Mouse (Mus musculus) 3134 (cell line): ENCODE results near the gene Sergef.
"Not testable (repeated sequence)": the region's sequence is repeated elsewhere in the genome, so short reads cannot be mapped to it uniquely, and the experiment has no call there.

Experiments used
- DNase-seq: peaks from one replicate; pipeline ENCODE4 v3.0.0-alpha.2; 2011; ENCODE audit warnings: low spot score; ENCODE audit not compliant: insufficient read length; ENCODE audit errors: extremely low read depth

Gene Sergef

DNA sequence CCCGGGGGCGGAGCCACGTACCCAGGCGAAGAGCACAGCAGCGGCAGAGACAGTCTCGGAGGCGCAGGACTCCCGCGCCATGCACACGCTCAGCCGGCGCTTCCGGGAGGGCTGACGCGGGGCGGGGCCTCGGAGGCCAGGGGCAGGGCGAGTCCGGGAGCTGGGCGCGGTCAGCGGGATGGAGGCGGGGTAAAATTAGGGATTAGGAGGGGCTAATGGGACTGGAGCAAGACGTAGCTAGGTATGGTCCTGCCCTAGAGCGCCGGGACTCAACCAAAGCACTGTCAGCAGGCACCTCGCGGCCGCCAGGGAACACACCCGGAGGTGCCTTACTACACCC, at the start of gene Sergef:
Gene Sergef, minus strand, starts transcription at position 116 of the 340 bp plus-strand sequence.
- peak; percentile 92 for DNase-seq

DNA sequence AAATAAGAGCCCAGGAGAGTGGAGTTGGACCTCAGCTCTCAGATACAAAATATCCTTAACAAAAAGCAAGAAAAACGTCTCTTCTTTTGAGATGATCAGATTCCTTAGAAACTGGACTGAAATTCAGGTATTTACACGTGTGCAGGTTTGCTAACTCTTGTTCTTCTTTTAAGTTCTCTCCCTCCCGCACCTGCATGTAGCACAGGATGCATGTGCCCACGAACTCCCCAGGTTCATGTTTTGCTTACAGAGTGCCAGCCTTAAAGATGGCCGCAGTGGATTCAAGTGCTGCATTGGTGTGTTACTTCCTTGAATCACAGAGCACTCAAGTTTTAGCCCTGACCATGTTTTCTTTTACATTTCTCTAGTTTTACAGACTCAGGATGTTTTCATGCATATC, 47.2 kb upstream of the Sergef start:
- no peak for DNase-seq

DNA sequence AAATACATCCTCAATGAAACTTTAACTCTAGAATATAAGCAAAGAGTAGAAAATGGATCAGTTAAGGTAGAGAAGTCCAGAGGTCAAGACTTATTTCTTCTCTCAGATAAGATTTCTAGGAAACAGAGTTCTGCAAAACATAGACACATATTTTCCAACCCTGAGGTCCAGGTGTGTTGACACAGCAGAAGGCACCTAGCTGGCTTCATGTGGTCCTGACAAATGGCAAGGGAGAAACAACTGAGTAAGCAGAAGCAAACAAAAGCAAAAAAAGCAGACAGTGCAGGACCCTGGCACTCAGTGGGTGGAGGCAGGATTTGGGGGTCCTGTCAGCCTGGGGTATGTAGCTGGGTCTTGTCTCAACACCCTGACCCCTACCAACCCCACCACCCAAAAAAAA, 41.1 kb upstream of the Sergef start:
- no peak for DNase-seq

DNA sequence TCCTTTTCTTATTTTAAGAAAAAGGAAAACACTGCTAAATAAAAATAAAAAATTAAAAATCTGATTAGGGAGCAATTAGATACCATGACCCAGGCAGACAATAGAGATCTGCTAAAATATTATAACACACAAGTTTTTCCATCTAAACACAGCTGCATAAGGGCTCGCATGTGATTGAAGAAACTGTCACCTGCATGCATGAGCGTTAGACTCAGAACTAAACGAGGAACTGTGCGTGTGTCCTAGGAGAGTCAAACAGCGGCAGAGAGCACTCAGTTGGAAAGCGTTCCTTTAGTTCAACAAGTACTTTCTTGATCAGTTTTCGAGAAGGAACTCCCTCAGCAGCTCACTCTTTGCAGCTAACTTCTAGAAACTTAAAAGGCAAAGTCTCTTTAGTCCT, 39.4 kb upstream of the Sergef start:
- DNase-seq, result not testable (repeated sequence)

DNA sequence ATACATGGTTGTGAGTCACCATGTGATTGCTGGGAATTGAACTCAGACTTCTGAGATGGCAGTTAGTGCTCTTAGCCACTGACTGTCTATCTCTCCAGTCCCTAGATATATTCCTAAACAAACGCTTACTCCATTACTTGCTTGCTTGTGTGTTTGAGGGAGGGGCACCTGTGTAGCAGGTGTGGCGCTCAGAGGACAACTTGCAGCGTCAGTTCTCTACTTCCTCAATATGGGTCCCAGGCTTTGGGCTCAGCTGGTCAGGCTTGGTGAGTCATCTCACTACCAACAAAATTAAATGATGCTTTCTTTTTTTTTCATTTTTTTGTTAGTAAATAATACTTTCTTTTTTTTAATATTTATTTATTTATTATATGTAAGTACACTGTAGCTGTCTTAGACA, 38.8 kb upstream of the Sergef start:
- DNase-seq, result no peak

DNA sequence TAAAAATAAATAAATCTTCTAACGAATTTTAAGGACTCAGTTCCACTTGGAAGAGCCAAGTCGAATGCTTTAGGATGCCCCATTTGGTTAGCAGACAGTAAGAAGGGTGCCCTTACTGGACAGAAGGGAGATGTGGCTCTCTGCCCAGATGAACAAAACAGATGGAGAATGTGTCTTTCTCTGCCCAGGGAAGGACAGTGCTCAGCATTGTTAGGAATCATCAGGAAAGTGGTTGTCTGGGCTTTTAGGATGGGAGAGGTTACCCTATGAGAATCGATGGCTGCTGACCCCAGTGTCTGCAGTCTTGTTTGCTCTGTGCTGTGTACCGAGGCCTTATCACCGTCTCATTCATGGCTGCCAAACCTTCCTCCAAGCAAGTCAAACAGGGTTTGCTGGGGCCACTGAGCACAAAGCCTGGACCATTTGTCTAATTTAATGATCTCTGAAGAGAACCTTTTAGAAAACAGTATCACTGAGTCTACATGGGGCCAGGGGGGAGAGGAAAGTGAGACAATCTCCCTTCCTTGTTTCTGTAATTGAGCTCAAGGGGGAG, 37.3 kb upstream of the Sergef start:
- no peak for DNase-seq

DNA sequence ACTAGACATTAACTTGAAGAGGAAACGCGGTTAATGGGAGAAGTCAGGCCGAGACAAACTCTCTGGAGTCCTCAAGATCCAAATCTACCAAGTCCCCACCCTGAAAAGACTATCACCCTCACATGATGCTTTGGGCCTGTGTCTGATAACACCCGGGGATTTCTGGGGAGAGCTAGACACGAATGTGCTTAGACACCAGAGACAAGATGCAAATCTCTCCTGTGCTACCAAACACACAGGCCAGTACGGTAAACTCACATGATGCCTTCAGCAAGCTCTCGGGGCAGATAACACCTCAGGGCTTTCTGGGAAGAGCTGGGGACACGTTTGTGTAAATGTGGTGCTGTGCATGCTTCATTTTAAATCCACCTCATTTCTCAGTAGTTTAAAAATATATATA, 36.3 kb upstream of the Sergef start:
- no peak for DNase-seq

DNA sequence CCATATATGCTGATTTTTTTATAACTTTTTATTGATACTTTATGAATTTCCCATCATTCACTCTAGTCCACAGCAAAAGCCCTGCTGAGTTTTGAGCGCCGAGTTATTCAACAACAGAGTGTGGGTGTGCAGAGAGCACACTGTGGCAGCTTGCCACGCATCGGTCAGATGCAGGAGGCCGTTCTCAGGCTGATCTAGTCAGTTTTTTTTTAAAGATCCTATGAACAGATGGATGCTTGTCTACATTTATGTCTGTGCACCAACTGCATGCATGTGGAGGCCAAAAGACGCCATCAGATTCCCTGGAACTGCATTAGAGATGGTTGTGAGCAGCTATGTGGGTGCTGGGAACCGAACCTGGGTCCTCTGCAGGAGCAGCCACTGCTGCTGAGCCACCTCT, 35.5 kb upstream of the Sergef start:
- DNase-seq, result no peak

DNA sequence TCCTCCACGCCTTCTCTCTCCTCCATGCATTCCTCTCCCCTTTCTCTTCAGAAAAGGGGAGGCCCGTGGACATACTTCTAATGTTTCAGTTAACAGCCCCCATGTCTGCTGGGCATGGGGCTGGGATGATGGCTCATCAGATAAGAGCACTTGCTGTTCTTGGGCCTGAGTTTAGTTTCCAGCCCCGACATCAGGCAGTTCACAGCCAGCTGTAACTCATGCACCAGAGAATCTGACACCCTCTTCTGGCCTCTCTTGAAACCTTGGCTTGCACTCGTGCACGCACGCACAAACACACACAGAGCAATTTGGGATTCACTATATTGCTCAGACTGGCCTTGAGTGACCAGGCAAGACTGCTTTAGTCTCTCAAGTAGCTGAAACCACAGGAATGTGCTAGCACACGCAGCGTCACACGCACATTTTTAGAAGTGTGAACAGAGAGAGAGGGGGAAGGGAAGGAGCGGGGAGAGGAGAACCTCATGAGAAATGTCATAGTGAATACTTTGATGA, 32.6 kb upstream of the Sergef start, which contains the start of gene Tph1:
Gene Tph1, minus strand, starts transcription at position 378 of the 513 bp plus-strand sequence.
- DNase-seq, result peak; percentile 32

DNA sequence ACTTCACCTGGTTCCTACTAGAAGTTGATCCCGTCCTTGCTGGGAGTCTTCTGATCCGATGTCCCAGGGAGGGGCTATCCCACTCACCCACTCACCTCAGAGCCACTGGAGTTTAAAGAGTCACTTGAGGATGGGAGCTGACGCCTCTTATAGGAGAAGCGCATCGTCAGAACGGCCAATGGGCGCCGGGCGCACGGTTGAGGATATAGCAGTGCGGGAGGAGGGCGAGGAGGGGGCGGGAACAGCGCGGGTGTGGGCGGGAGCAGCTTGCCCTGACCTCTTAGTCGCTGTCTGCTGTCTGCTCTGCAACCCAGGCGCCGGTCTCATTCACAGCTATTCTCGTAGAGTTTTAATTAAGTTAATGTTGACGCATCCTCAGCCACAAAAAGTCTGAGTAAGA, 27.6 kb upstream of the Sergef start:
- no peak for DNase-seq

DNA sequence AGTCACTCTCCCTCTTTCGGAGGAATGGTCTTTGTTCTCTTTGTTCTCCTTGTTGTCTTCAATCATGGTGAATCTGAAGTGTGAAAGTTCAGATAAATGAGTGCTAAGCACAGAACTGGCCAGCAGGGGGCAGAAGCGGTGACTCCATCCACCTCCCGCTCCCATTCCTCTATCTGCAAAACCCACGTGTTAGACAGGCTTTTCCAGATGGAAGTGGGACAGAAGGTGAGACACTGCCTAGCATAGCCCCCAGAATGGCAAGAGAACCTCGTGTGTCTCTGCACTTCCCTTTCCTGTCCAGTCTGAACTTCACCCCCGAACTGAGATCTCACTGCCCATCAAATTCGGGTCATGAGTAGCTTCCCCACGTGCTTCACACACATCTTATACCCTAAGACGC, 25.6 kb upstream of the Sergef start:
- DNase-seq, result peak; percentile 15

DNA sequence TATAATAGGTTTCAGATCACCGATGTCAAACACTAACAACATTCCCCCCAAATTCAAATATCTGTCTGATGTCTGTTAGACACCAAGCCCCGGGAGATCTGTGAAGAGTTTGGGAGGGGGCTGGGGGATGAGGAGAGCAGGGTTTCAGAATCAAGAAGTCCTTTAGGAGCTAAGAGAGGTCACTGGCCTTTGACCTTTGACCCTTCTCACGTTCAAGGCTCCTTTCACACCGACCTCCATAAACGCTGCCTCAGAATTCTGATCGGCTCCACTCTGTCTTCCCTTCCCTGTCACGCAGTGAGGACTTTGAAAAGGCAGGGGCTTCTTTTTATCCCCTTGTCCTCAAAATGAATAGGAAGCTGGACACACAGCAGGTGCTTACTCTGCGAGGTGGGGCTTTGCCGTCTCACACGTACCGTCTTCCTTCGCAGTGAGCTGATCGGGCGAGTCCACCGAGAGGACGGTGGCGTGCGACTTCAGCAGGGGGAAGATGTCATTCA, 22.0 kb upstream of the Sergef start:
- no peak for DNase-seq

DNA sequence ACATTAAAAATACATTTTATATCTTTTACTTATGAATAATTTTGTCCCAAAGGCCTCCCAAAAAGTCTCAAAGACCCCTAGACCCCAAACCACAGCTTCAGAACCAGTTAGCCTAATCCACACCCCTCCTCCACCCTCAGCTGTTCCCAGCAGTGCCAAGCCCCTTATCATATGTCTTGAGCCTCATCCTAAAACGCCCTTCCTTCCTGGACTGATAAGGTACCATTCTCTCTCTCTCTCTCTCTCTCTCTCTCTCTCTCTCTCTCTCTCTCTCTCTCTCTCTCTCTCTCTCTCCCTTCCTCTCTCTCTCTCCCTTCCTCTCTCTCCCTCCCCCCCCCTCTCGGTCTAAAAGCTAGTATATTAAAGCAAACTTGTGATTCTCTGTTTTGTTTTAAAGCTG, 12.7 kb upstream of the Sergef start:
- DNase-seq, result no peak

DNA sequence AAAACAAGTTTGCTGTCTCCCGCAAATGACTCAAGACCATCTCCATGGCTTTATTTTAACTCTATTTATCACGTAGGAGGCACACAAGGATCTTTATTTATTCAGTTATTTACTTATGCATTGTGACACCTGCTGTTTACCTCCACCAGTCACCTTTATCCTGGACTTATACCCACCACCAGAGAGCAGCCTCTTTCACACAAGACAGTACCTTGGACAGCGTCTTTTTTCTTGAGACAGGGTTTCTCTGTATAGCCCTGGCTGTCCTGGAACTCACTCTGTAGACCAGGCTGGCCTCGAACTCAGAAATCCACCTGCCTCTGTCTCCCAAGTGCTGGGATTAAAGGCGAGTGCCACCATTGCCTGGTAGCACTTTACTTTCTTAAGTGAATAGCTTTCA, 10.6 kb upstream of the Sergef start:
- not testable (repeated sequence) for DNase-seq

DNA sequence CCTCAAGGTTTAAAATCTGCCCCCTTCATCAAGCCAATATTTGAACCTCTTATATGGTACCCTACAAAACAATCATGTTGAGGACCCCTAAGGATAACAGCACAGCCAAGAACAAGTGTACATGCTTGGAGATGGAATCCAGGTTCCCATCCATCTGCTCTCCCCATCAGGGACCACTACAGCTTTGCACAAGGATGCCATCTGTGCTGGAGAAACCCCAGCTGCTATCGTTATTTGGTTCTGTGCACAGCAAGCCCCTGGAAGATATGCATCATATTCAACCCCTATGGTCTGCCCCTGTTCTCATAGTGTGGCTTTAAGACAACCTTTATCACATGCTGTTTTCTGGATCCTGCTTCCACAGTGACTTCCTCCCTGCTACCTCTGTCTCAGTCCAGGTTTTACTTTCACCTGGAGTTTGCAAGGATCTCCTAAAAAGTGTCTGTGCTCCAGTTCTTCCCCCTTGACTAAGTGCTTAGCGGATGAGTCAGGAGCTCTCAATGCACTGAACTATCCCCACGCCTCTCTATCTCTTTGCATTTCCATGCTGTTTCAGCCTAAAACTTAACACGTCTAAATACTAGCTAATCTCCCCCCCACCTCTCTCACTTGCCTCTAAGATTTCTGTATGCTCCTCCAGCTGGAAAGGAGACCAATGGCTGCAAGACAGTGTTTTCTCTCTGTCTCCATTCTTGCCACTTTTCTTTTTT, 9.0 kb upstream of the Sergef start:
- DNase-seq, result no peak

DNA sequence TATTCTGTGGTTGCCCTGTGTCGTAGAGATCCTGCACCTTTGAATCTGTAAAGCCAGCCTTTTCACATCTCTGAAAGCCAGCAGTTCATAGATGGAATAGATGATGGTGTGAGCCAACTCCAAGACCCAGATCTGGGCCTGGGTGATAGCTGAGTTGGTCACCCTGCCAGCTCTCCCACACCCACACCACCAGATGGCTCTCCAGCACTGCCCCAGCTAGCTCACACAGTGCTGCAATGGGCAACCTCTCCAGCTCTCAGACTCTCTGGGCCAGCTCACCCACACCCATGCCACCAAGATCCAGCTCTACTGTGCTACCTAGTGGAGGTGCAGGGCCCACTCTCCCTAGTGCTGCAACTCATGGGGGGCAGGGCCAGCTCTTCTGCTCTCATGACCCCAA, 3.6 kb upstream of the Sergef start:
- DNase-seq, result no peak

DNA sequence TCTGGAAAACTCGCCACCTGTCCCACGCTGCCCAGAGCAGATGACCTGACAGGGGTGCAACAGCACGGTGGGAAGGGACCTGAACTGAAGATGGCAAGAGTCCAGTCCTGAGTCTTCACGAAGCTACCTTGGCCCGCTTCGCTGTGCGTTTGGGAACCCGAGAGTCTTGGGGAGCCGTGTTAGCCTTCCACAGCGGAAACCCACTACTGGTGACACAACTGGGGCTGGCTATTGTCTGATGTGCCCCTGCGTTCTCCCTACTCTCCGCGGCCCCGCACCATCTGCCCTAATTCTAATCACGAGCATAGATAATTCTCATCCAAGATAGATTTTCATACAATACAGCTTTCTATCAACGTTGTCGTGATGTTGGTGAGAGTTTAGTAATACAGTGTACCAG, 455 bp upstream of the Sergef start:
- no peak for DNase-seq

DNA sequence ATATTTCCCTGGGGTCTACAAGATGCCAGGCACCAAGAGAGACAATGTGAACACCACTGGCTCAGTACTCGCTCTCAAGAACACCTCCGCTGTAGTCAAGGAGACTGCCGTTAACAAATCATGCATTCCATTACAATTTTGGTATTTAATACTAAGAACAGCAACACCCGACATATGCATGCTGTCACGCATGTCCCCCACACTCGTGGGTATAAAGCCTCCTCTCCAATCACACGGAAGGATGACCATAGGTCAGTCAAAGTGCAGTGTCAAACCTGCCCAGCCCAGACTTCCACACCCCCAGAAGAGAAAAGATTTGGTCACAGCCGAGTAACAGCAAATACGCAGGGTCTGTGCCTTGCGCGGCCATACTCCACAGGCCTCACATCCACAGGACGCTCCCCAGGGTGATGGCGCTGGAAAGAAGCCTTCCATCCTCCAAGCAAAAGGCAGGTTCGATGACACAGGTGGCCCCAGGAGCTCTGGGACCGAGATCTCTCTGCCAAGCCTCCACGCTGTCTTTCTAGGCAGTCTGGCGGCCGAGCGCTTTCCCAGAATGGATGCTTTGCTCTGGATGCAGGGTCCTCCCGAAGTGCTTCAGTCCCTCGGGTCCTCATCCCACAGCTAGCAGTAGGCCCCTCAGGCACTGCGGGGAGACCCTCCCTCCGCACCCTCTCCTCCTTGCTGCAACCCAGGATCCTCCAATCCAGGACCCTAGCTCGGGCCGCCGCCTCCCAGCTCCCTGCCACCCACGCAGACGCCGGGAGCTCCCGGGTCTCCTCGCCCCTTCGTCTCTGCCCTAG, 517 bp downstream of the Sergef start:
- DNase-seq, result no peak

DNA sequence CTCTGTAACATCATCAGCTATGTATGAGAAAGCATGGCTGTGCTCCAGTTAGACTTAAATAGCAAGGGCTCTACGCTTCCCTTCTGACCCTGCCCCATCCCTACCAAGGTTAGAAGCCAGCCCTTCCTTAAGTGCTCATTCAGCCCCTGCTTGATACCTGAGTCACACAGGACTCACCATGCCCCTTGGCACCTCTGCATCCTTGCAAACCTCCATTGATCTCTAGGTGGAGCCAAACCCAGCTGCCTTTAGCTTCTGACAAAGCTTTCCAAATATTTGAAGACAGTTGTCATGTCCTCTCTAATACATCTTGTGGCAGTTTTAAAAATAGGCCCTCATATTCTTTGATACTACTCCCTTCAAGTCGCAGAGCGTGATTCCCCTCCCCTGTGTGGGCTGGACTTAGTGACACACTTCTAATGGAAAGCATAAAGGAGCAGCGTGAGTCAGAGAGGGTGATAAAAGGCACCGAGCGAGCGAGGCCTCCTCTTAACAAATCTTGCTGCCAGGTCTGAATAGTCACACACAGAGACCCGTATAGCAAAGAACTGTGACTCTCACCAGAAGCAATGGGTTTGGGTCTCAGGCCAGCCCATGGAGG, 11.1 kb downstream of the Sergef start:
- DNase-seq, result no peak

DNA sequence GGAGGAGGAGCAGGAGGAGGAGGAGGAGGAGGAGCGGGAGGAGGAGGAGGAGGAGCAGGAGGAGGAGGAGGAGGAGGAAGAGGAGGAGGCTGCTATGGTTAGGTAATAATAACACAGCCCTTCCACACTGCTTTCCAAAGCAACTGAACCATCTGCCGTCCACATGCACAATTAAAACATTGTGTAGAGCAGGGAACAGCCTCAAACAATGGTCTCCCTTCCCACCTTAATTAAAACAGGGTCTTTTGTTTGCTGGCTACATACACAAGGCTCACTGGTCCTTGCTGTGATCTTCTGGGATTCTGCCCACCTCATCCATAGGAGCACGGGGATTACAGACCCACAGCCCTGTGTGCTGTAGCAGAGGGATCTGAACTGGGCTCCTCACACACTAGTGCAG, 15.6 kb downstream of the Sergef start:
- no peak for DNase-seq

DNA sequence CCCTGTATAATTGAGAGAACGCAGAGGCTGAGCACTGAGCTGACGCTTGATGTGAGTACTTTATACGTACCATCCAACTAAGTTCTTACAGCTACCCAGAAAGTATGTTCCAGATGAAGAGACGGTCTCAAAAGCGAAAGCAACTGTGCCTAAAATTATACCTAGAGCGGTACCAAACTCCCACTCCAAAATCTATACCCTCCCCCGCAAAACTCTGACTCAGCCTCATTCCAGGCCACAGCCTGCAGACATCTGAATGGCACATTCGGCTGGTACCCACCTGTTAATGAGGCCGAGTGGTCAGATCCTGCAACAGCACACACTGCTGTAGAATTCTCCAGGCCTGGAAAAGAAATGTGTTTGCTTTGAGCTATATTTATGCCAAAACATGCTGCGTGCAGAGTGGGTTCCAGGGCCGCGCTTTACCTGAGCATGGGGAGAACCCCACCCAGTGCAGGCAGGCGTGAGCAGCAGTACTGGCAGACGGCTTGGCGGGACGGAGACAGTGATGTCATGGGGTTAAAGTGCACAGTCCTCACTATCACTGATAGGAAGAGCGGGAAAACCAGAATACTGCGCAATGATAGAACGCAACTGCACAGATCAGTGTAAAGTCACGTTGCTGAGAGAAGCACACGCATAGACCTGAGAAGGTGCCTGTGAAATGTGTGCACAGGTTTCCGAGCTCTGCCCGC, 21.0 kb downstream of the Sergef start:
- no peak for DNase-seq
